Mouse (Mus musculus) E14TG2a.4 (cell line): ENCODE data around the gene Xpo5.

Experiments used
- CTCF ChIP-seq: conservative IDR thresholded peaks from 2 replicates; pipeline ENCODE4 v1.5.1; 2014; ENCODE audit warnings: low read length
- NANOG ChIP-seq: IDR thresholded peaks from 2 replicates; pipeline ENCODE4 v1.6.1; 2014; ENCODE audit warnings: borderline replicate concordance, low read length, mixed read lengths
- POU5F1 ChIP-seq: IDR thresholded peaks from 2 replicates; pipeline ENCODE4 v1.6.1; 2014; ENCODE audit warnings: low read length, borderline replicate concordance

DNA sequence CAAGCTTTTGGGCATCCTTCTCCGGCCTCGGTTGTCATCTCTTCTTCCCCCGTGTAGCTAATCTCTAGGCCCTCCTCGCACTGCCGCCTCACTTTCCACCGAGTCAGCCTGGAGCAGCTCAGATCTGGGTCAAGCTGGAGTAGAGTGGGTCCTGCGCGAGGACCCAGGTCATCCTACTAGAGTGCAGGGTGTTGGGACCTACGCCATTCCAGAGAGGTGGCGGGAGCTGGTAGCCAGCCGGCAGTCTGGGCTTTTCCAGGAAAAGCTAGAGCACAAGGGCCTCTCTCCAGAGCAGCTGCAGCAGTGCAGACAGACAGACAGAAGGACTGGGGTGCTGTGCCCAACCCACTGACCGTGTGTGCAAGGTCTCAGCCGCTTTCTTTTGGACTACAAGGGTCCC lies 39.7 kb downstream of the Xpo5 start:
- TF ChIP-seq CTCF: no peak
- no peak for TF ChIP-seq POU5F1
- no peak for TF ChIP-seq NANOG
